Mouse (Mus musculus) G1E (cell line): ENCODE measurements around the gene Vill. TPM values are rescaled to one million over a fixed set of nuclear protein-coding genes. Genes with fewer than 3 reads are reported as not detected.

Experiments
- ATAC-seq: 2 replicates; pipeline ENCODE4 v1.8.0; 2016; ENCODE audit warnings: mild to moderate bottlenecking; ENCODE audit not compliant: insufficient number of reproducible peaks, poor library complexity, low FRiP score, severe bottlenecking; ENCODE audit errors: extremely low read depth
- DNase-seq: peaks from one replicate; pipeline ENCODE4 v3.0.0; 2012; ENCODE audit warnings: low spot score
- H3K27me3 ChIP-seq: 2 replicates; pipeline ENCODE4 v1.6.1; 2012; ENCODE audit warnings: mild to moderate bottlenecking, low read length, inconsistent platforms; ENCODE audit not compliant: insufficient read depth
- H3K36me3 ChIP-seq: replicated peaks from 2 replicates; pipeline ENCODE3; 2012; ENCODE audit warnings: mild to moderate bottlenecking, inconsistent platforms
- H3K4me1 ChIP-seq: 2 replicates; pipeline ENCODE4 v1.6.1; 2012; ENCODE audit warnings: low read depth, low read length, inconsistent platforms, mixed read lengths; ENCODE audit not compliant: insufficient read depth
- H3K4me3 ChIP-seq: 2 replicates; pipeline ENCODE4 v1.5.1; 2012; ENCODE audit warnings: low read depth, mild to moderate bottlenecking, inconsistent platforms, low read length, moderate library complexity, mixed read lengths
- H3K9me3 ChIP-seq: replicated peaks from 2 replicates; pipeline ENCODE4 v1.6.1; 2012; ENCODE audit warnings: inconsistent platforms
- CTCF ChIP-seq: IDR thresholded peaks from 2 replicates; pipeline ENCODE4 v1.5.1; 2012; ENCODE audit warnings: low read depth, low read length, inconsistent platforms, mixed read lengths
- GATA1 ChIP-seq: IDR thresholded peaks from 2 replicates; pipeline ENCODE4 v1.6.1; 2012; ENCODE audit warnings: borderline replicate concordance, low read length, inconsistent platforms, mixed read lengths
- GATA2 ChIP-seq: IDR thresholded peaks from 2 replicates; pipeline ENCODE4 v1.6.1; 2012; ENCODE audit warnings: low read depth, low read length, inconsistent platforms, borderline replicate concordance
- POLR2AphosphoS5 ChIP-seq: IDR thresholded peaks from 2 replicates; pipeline ENCODE4 v1.6.1; 2012; ENCODE audit warnings: low read depth, low read length, inconsistent platforms; ENCODE audit not compliant: insufficient replicate concordance
- TAL1 ChIP-seq: conservative IDR thresholded peaks from 2 replicates; pipeline ENCODE4 v1.6.1; 2012; ENCODE audit warnings: low read depth, low read length, inconsistent platforms, mixed read lengths
- polyA plus RNA-seq: library from polyadenylated mRNA; stranded (reverse); fragments of >175 nt; gene quantifications from 2 replicates; pipeline ENCODE4 v1.2.3, GENCODE M21; 2012
- total RNA-seq, 2 experiments: library from RNA; stranded (forward) in 1 of 2; stranded (reverse) in 1 of 2; fragments of 200-1000 nt in 1 of 2; fragments of >200 nt in 1 of 2; fragmentation: Nextera tagmentation in 1 of 2; gene quantifications; 2 replicates each; pipeline ENCODE4 v1.2.3; 2014 to 2017

The Vill gene
- total and polyA plus RNA-seq, 3 experiments: not detected

GRCm38 (mm10) chr9:119028226-119029195, 24.1 kb upstream of the Vill start:
- TF ChIP-seq GATA2: no peak
- no peak for TF ChIP-seq POLR2AphosphoS5
- no peak for TF ChIP-seq TAL1
- TF ChIP-seq CTCF: no peak
- TF ChIP-seq GATA1: no peak
- H3K27me3 ChIP-seq: no peaks in the 10 kb centered on the region
- H3K4me1 ChIP-seq: no peaks in the 10 kb centered on the region
- peaks cover 85% of the 10 kb centered on the region for H3K9me3 ChIP-seq
- ATAC-seq (no peak), DNase-seq (no peak)
- H3K4me3 ChIP-seq: no peak overlapping the region
- H3K36me3 ChIP-seq: no peaks in the 10 kb centered on the region

GRCm38 (mm10) chr9:119029568-119029967, 23.0 kb upstream of the Vill start:
- Histone ChIP-seq H3K36me3 (no peaks in the 10 kb centered on the region), H3K9me3 (peaks cover 86% of the 10 kb centered on the region), H3K4me3 (no peak overlapping the region), H3K4me1 (no peaks in the 10 kb centered on the region), H3K27me3 (no peaks in the 10 kb centered on the region)
- TF ChIP-seq GATA1 (no peak), POLR2AphosphoS5 (no peak), GATA2 (no peak), TAL1 (no peak), CTCF (no peak)
- no peak for ATAC-seq
- no peak for DNase-seq

DNA sequence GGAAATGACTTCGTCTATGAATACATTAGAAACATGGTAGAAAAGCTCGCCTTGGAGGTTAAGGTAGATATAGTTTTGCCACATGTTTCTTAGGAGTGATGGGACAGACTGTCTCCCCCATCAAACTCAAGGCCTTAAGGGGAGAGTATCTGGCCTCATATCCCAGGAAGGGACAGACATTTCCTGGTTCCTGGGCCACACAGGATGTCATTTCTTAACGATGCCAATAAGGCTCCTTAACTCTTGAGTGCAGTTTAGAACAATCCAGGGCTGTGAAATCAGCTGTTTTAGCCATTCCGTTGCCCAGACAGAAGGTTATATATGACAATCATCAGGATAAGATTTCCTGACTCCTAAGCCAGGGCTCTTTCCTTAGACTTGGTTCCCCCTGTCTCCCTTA, 21.5 kb upstream of the Vill start:
- H3K9me3 ChIP-seq: peaks cover 91% of the 10 kb centered on the region
- ATAC-seq: no peak
- TF ChIP-seq POLR2AphosphoS5: no peak
- TF ChIP-seq TAL1: no peak
- TF ChIP-seq GATA2: no peak
- no peak for TF ChIP-seq CTCF
- no peak for TF ChIP-seq GATA1

GRCm38 (mm10) chr9:119031772-119032171, 20.8 kb upstream of the Vill start:
- H3K4me3 ChIP-seq: no peak overlapping the region
- H3K9me3 ChIP-seq: peaks cover 95% of the 10 kb centered on the region
- no peaks in the 10 kb centered on the region for H3K4me1 ChIP-seq
- TF ChIP-seq TAL1 (no peak), POLR2AphosphoS5 (no peak), GATA2 (no peak), CTCF (no peak), GATA1 (no peak)
- no peaks in the 10 kb centered on the region; the same call in 1 of the 2 replicates for H3K27me3 ChIP-seq
- DNase-seq (no peak), ATAC-seq (no peak)
- no peaks in the 10 kb centered on the region for H3K36me3 ChIP-seq

More for the DNA sequence above, 21.5 kb upstream of the Vill start:
- no peak for DNase-seq
- Histone ChIP-seq H3K27me3 (no peaks in the 10 kb centered on the region), H3K36me3 (no peaks in the 10 kb centered on the region), H3K4me1 (no peaks in the 10 kb centered on the region), H3K4me3 (no peak overlapping the region)

DNA sequence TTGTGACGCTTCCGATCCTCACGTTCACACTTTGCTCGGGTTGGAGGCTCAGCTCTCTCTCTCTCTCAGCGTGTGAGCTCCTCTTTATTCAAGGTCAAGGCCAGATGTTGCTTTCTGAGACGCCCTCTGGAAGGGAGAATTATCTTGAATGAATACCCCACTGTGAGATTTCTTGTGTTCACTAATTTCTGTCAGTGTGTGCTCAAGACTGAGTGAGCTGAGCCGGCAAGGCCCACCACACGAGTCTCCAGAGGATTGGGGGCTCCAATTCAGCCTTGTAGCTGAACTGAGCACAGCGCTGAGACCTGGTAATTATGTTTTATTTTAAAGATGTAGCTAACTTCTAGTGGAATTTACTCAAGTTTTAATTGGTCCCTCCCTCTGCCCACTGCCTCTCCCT, 20.0 kb upstream of the Vill start:
- Histone ChIP-seq H3K4me3 (no peak overlapping the region), H3K4me1 (no peaks in the 10 kb centered on the region), H3K27me3 (no peaks in the 10 kb centered on the region; the same call in 1 of the 2 replicates), H3K9me3 (peaks cover 93% of the 10 kb centered on the region), H3K36me3 (no peaks in the 10 kb centered on the region)
- ATAC-seq: no peak
- no peak for DNase-seq
- no peak for TF ChIP-seq TAL1
- TF ChIP-seq GATA2: no peak
- no peak for TF ChIP-seq CTCF
- no peak for TF ChIP-seq GATA1
- no peak for TF ChIP-seq POLR2AphosphoS5

GRCm38 (mm10) chr9:119033111-119033921, 19.3 kb upstream of the Vill start:
- H3K4me3 ChIP-seq: no peak overlapping the region
- no peaks in the 10 kb centered on the region for H3K36me3 ChIP-seq
- no peaks in the 10 kb centered on the region for H3K4me1 ChIP-seq
- no peaks in the 10 kb centered on the region; the same call in 1 of the 2 replicates for H3K27me3 ChIP-seq
- H3K9me3 ChIP-seq: peaks cover 91% of the 10 kb centered on the region
- no peak for DNase-seq
- no peak for TF ChIP-seq CTCF
- no peak for TF ChIP-seq POLR2AphosphoS5
- TF ChIP-seq TAL1: no peak
- TF ChIP-seq GATA2: no peak
- TF ChIP-seq GATA1: no peak
- no peak for ATAC-seq
